Mouse (Mus musculus): ENCODE results near the gene Adamts7.

Gene Adamts7

DNA sequence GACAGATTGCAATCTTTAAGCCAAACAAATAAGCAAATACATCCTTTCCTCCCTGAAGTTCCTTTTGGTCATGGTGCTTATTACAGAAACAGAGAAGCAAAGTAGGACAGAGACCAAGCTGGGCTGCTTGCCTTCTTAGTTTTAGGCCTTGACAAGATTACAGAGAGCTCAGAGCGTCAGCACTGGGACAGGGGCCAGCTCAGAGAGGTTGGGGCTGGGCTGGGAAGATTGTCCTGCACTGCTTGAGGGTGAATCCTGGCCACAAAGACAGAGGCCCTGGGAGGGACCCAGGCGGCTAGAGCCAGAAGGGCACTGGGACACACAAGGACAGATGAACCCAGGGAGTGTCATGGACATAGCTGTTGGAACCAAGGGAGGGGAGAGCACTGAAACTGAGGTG is 17.1 kb upstream of the Adamts7 start:
- no peak for ATAC-seq (ENCODE audit: insufficient number of reproducible peaks, low FRiP score, low TSS enrichment)

DNA sequence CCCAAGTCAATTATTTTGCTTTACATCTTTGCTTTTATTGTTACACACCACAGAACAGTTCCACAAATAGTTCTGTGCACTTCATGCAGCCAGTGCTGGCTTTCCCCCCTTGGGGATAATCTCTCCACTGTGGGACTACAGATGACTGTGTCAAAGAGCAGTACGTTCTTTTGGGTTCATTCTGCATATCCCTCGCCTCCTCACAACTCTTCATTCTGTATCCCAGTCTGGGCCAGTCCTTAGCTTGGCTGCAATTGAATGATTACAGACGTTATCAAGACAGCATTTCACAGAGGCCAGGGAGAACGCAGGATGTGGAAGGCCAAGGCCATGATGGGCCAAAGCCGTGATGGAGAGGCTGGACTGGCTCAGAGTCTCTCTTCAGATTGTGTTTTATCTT is 16.0 kb upstream of the Adamts7 start:
- no peak for ATAC-seq (ENCODE audit: insufficient number of reproducible peaks, low FRiP score, low TSS enrichment)

GRCm38 (mm10) chr9:90162243-90162925 is 485 bp upstream of the Adamts7 start:
- ATAC-seq (ENCODE audit: insufficient number of reproducible peaks, low FRiP score, low TSS enrichment): no peak

GRCm38 (mm10) chr9:90163749-90164095 is 853 bp downstream of the Adamts7 start:
- no peak for ATAC-seq (ENCODE audit: insufficient number of reproducible peaks, low FRiP score, low TSS enrichment)

DNA sequence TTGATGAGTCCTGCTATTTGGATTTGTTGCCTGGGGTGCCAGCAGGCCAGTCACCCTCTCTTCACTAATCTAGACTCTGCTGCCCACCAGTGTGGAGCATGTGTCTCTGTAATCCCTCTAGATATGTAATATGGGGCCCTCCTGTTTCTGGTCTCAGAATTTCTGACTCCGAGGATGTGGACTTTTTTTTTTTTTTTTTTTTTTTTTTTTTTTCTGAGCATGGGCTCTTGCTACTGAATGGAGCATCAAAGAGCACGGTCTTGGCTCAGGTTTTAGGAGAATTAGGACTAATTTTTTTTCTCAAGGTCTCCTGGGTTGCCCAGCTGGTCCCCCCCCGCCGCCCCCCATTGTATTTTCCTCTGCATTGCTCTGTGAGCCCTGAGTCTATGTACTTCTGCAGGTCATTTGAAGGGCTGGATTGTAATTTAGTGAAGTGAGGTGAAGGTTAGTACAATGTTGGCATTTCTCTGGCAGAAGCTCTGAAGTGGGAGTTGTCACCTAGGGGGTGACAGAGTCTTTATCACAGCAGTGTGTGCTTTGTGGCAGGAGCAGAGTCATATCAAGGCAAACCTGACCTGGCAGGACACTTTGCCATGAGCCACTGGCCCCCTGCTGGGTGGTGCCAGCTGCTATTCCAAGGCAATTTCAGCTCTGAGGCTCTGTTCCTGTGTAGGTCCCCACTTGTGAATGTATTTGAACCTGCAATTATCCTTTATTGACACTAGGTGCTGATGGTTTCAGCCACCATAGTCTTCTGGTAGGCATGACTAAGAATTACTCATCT is 2.0 kb downstream of the Adamts7 start:
- ATAC-seq (ENCODE audit: insufficient number of reproducible peaks, low FRiP score, low TSS enrichment): no peak

DNA sequence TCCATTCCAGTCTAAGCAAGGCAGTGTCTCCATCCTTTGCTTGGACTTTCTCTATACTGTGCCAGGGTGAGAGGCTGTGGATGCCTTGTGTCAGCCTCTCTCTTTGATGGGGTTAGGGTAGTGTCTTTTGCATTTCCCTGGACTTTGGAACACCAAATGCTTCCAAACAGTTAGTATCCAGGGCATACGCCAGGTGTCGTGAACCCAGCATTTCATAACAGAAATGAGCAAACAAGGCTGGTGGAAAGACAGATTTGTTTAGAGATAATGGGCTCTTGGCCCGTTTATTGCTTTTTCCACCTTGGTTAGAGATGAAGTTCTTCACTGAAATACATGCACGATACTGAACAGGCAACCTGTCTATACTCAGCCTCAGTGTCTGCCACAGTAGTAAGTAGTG is 2.7 kb downstream of the Adamts7 start:
- no peak for ATAC-seq (ENCODE audit: insufficient number of reproducible peaks, low FRiP score, low TSS enrichment)

- no peak for ATAC-seq (ENCODE audit: insufficient number of reproducible peaks, low FRiP score, low TSS enrichment)
These were observed 3.7 kb downstream of the Adamts7 start for GRCm38 (mm10) chr9:90166615-90167014.

DNA sequence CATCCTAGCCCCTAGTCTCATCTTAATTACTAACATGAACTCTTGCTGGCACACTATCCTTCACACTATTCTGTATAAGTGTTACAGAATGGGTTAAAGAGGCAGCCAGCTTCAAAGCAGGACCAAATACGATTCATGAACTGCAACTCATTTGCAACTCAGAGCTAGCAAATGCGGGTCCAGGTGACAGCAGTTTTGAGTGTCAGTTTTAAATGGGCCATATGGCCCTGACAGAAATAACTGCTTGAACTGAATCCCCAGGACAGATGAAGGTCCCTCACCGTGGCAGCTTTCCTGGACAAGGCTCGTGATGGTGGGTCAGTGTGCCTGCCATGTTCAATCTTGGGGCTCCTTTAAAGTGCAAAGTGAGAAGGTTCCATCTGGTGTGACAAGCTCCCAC is 7.1 kb downstream of the Adamts7 start:
- ATAC-seq (ENCODE audit: insufficient number of reproducible peaks, low FRiP score, low TSS enrichment): no peak

DNA sequence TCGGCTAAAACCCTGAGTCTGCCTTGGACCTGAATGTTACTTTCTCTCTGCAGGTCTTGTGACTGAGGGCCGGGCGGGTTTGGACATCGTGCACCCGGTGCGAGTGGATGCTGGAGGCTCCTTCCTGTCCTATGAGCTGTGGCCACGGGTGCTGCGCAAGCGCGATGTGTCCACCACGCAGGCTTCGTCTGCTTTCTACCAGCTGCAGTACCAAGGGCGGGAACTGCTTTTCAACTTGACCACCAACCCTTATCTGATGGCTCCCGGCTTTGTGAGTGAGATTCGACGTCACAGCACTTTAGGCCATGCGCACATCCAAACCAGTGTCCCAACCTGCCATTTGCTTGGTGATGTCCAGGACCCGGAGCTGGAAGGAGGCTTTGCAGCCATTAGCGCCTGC is 8.6 kb downstream of the Adamts7 start:
- no peak for ATAC-seq (ENCODE audit: insufficient number of reproducible peaks, low FRiP score, low TSS enrichment)

GRCm38 (mm10) chr9:90172528-90173321 is 9.9 kb downstream of the Adamts7 start:
- ATAC-seq (ENCODE audit: insufficient number of reproducible peaks, low FRiP score, low TSS enrichment): no peak

GRCm38 (mm10) chr9:90173330-90173729 is 10.5 kb downstream of the Adamts7 start:
- no peak for ATAC-seq (ENCODE audit: insufficient number of reproducible peaks, low FRiP score, low TSS enrichment)

DNA sequence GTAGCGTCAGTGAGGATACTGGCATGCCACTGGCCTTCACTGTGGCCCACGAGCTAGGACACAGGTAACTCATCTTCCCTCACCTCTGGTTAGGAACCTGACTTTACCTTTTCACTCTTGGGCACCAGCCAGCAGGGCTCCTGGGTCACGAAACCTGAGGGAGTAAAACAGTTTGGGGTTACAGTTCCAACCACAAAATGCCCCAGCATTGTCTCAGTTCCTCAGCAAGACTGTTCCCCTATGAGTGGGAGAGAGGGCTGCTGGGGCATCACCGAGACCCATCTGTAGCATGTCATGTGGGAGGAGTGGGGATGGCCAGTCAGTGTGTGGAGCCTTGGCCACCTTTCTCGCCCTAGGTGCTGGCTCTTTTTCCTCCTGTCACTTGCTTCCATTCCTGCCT is 16.5 kb downstream of the Adamts7 start:
- ATAC-seq (ENCODE audit: insufficient number of reproducible peaks, low FRiP score, low TSS enrichment): no peak

DNA sequence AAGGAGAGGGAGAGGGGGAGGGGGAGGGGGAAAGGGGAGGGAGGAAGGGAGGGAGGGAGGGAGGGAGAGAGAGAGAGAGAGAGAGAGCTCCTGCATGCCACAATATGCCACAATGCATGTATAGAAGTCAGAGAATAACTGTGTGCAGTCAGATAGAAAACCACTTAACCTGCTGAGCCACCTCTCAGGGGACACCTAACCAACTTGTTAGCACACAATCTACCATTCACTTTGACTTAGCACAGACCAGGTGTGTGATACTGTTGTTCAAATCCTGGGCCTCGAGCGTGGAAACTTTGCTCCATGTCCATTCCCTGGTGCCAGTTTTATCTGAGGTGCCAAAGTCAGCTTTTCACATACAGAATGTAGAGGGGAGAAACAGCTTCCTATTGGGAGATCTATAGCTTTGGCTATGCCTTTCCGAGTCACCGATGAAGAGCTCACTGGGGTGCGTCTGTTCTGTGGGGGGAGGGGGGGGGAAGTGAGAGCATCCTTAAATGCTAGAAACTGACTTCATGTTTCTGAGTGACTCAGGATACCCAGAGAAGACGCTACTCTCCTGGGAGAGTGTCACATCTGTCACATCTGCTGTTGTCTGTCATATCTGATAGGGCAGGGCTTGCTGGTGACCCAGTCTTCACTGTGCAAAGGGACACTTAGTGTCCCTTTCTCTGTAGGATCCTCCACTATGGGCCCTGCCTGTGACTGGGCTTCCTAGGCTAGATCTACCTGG is 19.0 kb downstream of the Adamts7 start:
- no peak for ATAC-seq (ENCODE audit: insufficient number of reproducible peaks, low FRiP score, low TSS enrichment)

DNA sequence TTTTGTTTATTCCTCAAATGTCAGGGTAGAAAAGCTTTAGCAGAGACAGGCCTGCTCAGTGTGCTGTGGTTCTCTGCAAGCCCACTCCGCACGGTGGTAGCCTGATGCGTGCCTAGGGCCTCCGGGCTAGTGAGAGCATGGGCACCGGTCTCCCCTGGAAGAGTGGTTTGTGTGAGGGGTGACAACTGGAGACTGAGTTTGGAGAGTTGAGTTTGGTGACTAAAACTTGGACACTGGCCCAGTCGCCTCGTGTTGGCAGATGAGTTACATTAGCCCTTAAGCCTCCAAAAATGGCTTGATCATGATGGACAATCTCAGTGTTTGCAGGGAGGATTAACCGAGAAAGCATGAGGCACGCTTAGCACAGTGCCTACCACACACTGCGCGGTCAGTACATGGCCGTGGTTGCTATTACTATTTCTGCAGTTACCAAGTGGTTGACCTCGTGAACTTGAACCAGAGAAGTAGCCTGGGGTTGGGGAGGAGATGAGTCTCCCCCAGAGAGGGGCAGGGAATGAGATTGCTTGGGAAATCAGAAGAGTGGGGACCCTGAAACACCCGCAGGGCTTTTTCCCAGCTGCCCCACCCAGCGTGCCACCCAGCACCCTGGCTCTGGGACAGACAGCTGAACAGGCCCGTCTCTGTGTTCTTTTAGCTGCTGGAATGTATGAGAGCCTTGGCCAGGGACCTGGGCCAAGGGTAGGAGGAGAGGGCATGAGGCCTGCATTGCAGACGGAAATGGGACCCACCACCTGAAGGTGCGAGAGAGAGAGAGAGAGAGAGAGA is 20.0 kb downstream of the Adamts7 start:
- no peak for ATAC-seq (ENCODE audit: insufficient number of reproducible peaks, low FRiP score, low TSS enrichment)

- ATAC-seq (ENCODE audit: insufficient number of reproducible peaks, low FRiP score, low TSS enrichment): no peak
These were observed 20.7 kb downstream of the Adamts7 start for GRCm38 (mm10) chr9:90183550-90183949.

DNA sequence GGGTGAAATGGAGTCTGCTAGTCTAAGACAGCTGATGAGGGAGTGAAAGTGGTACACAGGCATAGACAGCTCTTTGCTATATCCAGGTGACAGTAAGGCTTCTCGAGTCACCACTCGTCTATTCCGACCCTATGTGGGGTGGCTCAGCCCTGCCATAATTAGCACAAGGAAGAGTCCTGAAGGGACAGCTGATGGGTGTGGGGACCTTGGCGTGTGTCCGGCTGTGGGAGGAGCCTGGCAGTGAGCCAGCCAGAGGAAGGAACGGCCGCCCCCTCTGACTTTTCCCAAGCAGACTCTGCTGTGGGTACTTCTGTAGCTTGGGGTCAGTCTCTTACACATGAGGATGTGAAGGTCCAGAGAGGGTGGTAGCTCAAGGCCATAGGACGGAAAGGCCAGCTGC is 21.2 kb downstream of the Adamts7 start:
- ATAC-seq (ENCODE audit: insufficient number of reproducible peaks, low FRiP score, low TSS enrichment): no peak

GRCm38 (mm10) chr9:90185356-90185910 is 22.6 kb downstream of the Adamts7 start:
- ATAC-seq (ENCODE audit: insufficient number of reproducible peaks, low FRiP score, low TSS enrichment): no peak

GRCm38 (mm10) chr9:90188893-90189292 is 26.0 kb downstream of the Adamts7 start:
- ATAC-seq (ENCODE audit: insufficient number of reproducible peaks, low FRiP score, low TSS enrichment): no peak

DNA sequence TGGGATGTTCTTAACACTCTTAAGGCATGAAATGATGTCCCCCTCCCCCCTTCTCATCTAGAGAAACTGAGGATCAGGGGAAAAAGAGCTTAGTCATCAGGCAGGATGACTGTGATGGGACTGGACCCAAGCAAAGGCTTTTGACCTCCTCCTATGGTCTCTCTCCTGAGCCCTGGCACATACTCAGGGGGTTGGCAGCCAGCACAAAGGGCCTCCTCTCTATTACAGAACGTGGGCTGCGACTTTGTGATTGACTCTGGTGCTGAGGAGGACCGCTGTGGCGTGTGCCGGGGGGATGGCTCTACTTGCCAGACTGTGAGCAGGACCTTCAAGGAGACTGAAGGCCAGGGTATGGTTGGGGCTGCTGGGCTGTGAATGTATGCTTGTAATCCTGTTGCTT is 26.5 kb downstream of the Adamts7 start:
- ATAC-seq (ENCODE audit: insufficient number of reproducible peaks, low FRiP score, low TSS enrichment): no peak

DNA sequence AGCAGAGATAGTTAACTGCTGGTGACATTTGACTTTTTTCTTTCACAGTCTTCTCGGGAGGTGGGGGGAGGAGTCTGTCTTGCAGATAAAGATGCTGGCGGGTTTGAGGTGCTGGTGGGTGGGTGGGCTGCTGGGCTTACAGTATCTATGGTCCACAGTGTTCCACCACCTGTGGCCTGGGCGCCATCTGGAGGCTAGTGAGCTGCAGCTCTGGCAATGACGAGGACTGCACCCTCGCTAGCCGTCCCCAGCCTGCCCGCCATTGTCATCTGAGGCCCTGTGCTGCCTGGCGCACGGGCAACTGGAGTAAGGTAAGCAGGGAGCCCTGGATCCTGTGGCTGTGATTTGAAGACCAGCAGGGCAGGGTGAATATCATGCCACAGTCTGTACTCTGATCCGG is 32.1 kb downstream of the Adamts7 start:
- ATAC-seq (ENCODE audit: insufficient number of reproducible peaks, low FRiP score, low TSS enrichment): no peak

Measured in cerebellum, adult (tissue).